Mouse (Mus musculus): ENCODE measurements around the gene Syt3. TPM values are rescaled to one million over a fixed set of nuclear protein-coding genes. Genes with fewer than 3 reads are reported as not detected.

The Syt3 gene
- polyA plus RNA-seq, 1 experiment from 2014 or later, result 75.6 TPM

- H3K4me1 ChIP-seq (ENCODE audit: control insufficient read depth, insufficient read depth, low read depth, low read length), result peaks cover 14% of the 10 kb centered on the region
Observed at GRCm38 (mm10) chr7:44356590-44357481, 27.1 kb upstream of the Syt3 start.

DNA sequence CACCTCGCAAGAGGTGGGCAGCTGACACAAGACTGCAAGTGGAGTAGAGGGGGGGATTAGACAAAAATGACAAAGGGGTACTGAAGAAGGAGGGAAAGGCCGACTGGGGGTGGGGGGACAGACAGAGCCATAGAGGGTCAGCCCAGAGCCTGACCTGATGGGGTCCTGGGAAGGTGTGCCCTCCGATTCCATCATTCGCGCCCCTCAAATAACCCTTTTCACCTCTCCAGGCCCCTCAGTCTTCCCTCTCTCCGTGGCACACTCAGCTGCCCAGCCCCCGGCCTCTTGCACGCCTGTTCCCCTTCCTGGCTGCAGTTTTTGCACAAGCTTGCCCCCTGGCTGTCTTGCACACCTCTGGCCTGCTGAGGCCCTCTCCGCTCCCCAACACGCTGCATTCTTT, 26.4 kb upstream of the Syt3 start:
- no peak overlapping the region for H3K9ac ChIP-seq (ENCODE audit: low read depth, low read length)

More at GRCm38 (mm10) chr7:44356590-44357481, 27.1 kb upstream of the Syt3 start:
- H3K27ac ChIP-seq (ENCODE audit: low read depth, low read length), result no peak overlapping the region
- H3K9me3 ChIP-seq (ENCODE audit: control insufficient read depth, low read length), result no peaks in the 10 kb centered on the region
- peaks cover 14% of the 10 kb centered on the region; the same call in 1 of the 2 replicates for H3K36me3 ChIP-seq (ENCODE audit: control insufficient read depth, insufficient read depth, low read length)
- peaks cover 22% of the 10 kb centered on the region for H3K27me3 ChIP-seq (replicated peaks; ENCODE audit: control insufficient read depth, insufficient read depth, low read length)
- ATAC-seq, result no peak
- WGBS, result 6% methylated on average over 35 of the region's 35 CpGs
- H3K4me2 ChIP-seq (ENCODE audit: low read length), result no peak overlapping the region
- no peak overlapping the region for H3K9ac ChIP-seq (ENCODE audit: low read depth, low read length)
- no peak overlapping the region for H3K4me3 ChIP-seq (ENCODE audit: low read length)

DNA sequence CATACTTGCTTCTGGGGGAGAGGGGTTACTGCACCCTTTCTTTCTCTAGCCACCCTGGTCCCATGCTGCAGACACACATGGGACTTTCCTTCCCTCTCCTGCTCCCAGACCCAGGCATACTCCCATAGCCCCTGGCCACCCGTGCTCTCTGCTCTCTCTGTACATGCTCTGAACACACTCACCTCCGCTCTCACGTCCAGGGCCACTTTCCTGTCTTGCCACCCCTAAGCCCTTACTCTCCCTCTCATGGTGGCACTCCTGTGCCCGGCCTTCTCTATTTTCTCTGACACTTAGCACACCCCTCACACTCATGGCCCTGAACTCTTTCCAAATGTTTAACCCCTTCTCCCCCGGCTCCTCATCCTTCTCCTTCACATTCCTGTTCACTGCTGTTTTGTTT, 25.9 kb upstream of the Syt3 start:
- no peak overlapping the region for H3K4me3 ChIP-seq (ENCODE audit: low read length)

More for the DNA sequence above, 26.4 kb upstream of the Syt3 start:
- no peak overlapping the region for H3K27ac ChIP-seq (ENCODE audit: low read depth, low read length)
- H3K4me1 ChIP-seq (ENCODE audit: control insufficient read depth, insufficient read depth, low read depth, low read length), result peaks cover 14% of the 10 kb centered on the region
- peaks cover 10% of the 10 kb centered on the region; the same call in 1 of the 2 replicates for H3K36me3 ChIP-seq (ENCODE audit: control insufficient read depth, insufficient read depth, low read length)
- H3K4me2 ChIP-seq (ENCODE audit: low read length), result no peak overlapping the region
- peaks cover 15% of the 10 kb centered on the region for H3K27me3 ChIP-seq (replicated peaks; ENCODE audit: control insufficient read depth, insufficient read depth, low read length)
- no peak overlapping the region for H3K4me3 ChIP-seq (ENCODE audit: low read length)
- ATAC-seq, result no peak
- WGBS, result 9% methylated on average over 7 of the region's 10 CpGs
- H3K9me3 ChIP-seq (ENCODE audit: control insufficient read depth, low read length), result no peaks in the 10 kb centered on the region

GRCm38 (mm10) chr7:44358886-44359654, 24.8 kb upstream of the Syt3 start:
- ATAC-seq, result peak; percentile 14; the same call in 1 of the 2 replicates
- peak overlapping the region; percentile 95 for H3K4me2 ChIP-seq (ENCODE audit: low read length)
- peak overlapping the region; percentile 91 for H3K27ac ChIP-seq (ENCODE audit: low read depth, low read length)
- peak overlapping the region; percentile 67 for H3K9ac ChIP-seq (ENCODE audit: low read depth, low read length)
- H3K36me3 ChIP-seq (ENCODE audit: control insufficient read depth, insufficient read depth, low read length), result peaks cover 6% of the 10 kb centered on the region; the same call in 1 of the 2 replicates
- peaks cover 4% of the 10 kb centered on the region for H3K27me3 ChIP-seq (replicated peaks; ENCODE audit: control insufficient read depth, insufficient read depth, low read length)
- peak overlapping the region; percentile 54 for H3K4me3 ChIP-seq (ENCODE audit: low read length)
- peaks cover 14% of the 10 kb centered on the region for H3K4me1 ChIP-seq (ENCODE audit: control insufficient read depth, insufficient read depth, low read depth, low read length)
- H3K9me3 ChIP-seq (ENCODE audit: control insufficient read depth, low read length), result no peaks in the 10 kb centered on the region
- WGBS, result 2% methylated on average over 23 of the region's 26 CpGs

More for the DNA sequence above, 25.9 kb upstream of the Syt3 start:
- Histone ChIP-seq H3K4me2 (ENCODE audit: low read length) (no peak overlapping the region), H3K27ac (ENCODE audit: low read depth, low read length) (no peak overlapping the region), H3K9me3 (ENCODE audit: control insufficient read depth, low read length) (no peaks in the 10 kb centered on the region), H3K4me1 (ENCODE audit: control insufficient read depth, insufficient read depth, low read depth, low read length) (peaks cover 14% of the 10 kb centered on the region), H3K36me3 (ENCODE audit: control insufficient read depth, insufficient read depth, low read length) (peaks cover 6% of the 10 kb centered on the region; the same call in 1 of the 2 replicates), H3K9ac (ENCODE audit: low read depth, low read length) (no peak overlapping the region), H3K27me3 (replicated peaks; ENCODE audit: control insufficient read depth, insufficient read depth, low read length) (peaks cover 11% of the 10 kb centered on the region)
- WGBS, result 14% methylated on average over 5 of the region's 5 CpGs
- ATAC-seq, result no peak

GRCm38 (mm10) chr7:44359908-44360672, 23.8 kb upstream of the Syt3 start:
- peaks cover 3% of the 10 kb centered on the region; the same call in 1 of the 2 replicates for H3K27me3 ChIP-seq (replicated peaks; ENCODE audit: control insufficient read depth, insufficient read depth, low read length)
- under 1% methylated on average over 45 of the region's 54 CpGs for WGBS
- ATAC-seq, result peak; percentile 85

GRCm38 (mm10) chr7:44360792-44361301, 23.1 kb upstream of the Syt3 start:
- 7% methylated on average over 21 of the region's 21 CpGs for WGBS
- peak overlapping the region; percentile 83 for H3K9ac ChIP-seq (ENCODE audit: low read depth, low read length)
- H3K27me3 ChIP-seq (replicated peaks; ENCODE audit: control insufficient read depth, insufficient read depth, low read length), result peaks cover 3% of the 10 kb centered on the region; the same call in 1 of the 2 replicates
- H3K4me3 ChIP-seq (ENCODE audit: low read length), result peak overlapping the region; percentile 54
- ATAC-seq, result peak; percentile 61
- peaks cover 14% of the 10 kb centered on the region for H3K4me1 ChIP-seq (ENCODE audit: control insufficient read depth, insufficient read depth, low read depth, low read length)
- H3K27ac ChIP-seq (ENCODE audit: low read depth, low read length), result peak overlapping the region; percentile 89
- H3K4me2 ChIP-seq (ENCODE audit: low read length), result peak overlapping the region; percentile 95
- H3K9me3 ChIP-seq (ENCODE audit: control insufficient read depth, low read length), result no peaks in the 10 kb centered on the region
- H3K36me3 ChIP-seq (ENCODE audit: control insufficient read depth, insufficient read depth, low read length), result peaks cover 3% of the 10 kb centered on the region; the same call in 1 of the 2 replicates

More at GRCm38 (mm10) chr7:44359908-44360672, 23.8 kb upstream of the Syt3 start:
- Histone ChIP-seq H3K4me3 (ENCODE audit: low read length) (peak overlapping the region; percentile 54), H3K27ac (ENCODE audit: low read depth, low read length) (peak overlapping the region; percentile 91), H3K36me3 (ENCODE audit: control insufficient read depth, insufficient read depth, low read length) (peaks cover 3% of the 10 kb centered on the region; the same call in 1 of the 2 replicates), H3K9ac (ENCODE audit: low read depth, low read length) (peak overlapping the region; percentile 83), H3K4me1 (ENCODE audit: control insufficient read depth, insufficient read depth, low read depth, low read length) (peaks cover 14% of the 10 kb centered on the region), H3K9me3 (ENCODE audit: control insufficient read depth, low read length) (no peaks in the 10 kb centered on the region), H3K4me2 (ENCODE audit: low read length) (peak overlapping the region; percentile 95)

DNA sequence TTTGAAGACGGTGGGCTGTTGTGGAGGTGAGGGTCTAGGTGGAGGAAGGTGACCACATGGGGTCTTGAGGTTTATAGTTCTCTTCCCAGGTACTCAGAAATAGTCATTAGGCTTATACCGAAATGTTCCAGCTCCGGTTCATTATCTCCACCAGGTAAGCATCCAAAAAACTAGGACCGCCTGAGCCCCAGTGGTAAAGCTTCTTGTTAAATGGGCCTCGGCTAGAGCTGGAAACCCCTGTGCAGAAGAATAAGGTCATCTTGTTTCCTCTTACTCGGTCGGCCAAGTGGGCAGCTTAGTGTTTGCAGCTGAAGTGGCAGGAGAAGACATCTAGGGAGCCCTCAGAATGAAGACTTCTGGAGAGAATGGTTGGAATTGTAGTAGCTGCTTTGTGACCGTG, 11.2 kb upstream of the Syt3 start:
- H3K4me1 ChIP-seq (ENCODE audit: control insufficient read depth, insufficient read depth, low read depth, low read length), result peaks cover 15% of the 10 kb centered on the region
- no peaks in the 10 kb centered on the region for H3K27me3 ChIP-seq (replicated peaks; ENCODE audit: control insufficient read depth, insufficient read depth, low read length)
- H3K9ac ChIP-seq (ENCODE audit: low read depth, low read length), result no peak overlapping the region
- no peak overlapping the region for H3K27ac ChIP-seq (ENCODE audit: low read depth, low read length)
- H3K36me3 ChIP-seq (ENCODE audit: control insufficient read depth, insufficient read depth, low read length), result no peaks in the 10 kb centered on the region
- WGBS, result 93% methylated on average over 8 of the region's 8 CpGs
- no peaks in the 10 kb centered on the region for H3K9me3 ChIP-seq (ENCODE audit: control insufficient read depth, low read length)
- H3K4me2 ChIP-seq (ENCODE audit: low read length), result no peak overlapping the region
- no peak for ATAC-seq
- H3K4me3 ChIP-seq (ENCODE audit: low read length), result no peak overlapping the region

GRCm38 (mm10) chr7:44373460-44373859, 10.4 kb upstream of the Syt3 start:
- Histone ChIP-seq H3K36me3 (ENCODE audit: control insufficient read depth, insufficient read depth, low read length) (no peaks in the 10 kb centered on the region), H3K4me3 (ENCODE audit: low read length) (peak overlapping the region; percentile 65), H3K27me3 (replicated peaks; ENCODE audit: control insufficient read depth, insufficient read depth, low read length) (no peaks in the 10 kb centered on the region), H3K9ac (ENCODE audit: low read depth, low read length) (peak overlapping the region; percentile 54), H3K27ac (ENCODE audit: low read depth, low read length) (peak overlapping the region; percentile 17; the same call in 1 of the 2 replicates), H3K9me3 (ENCODE audit: control insufficient read depth, low read length) (no peaks in the 10 kb centered on the region), H3K4me2 (ENCODE audit: low read length) (peak overlapping the region; percentile 94), H3K4me1 (ENCODE audit: control insufficient read depth, insufficient read depth, low read depth, low read length) (peaks cover 15% of the 10 kb centered on the region)
- ATAC-seq, result no peak
- WGBS, result 11% methylated on average over 7 of the region's 7 CpGs

All from hindbrain, embryonic 16.5 days (tissue).